Mouse (Mus musculus) stomach, embryonic 16.5 days (tissue): ENCODE results near the gene Hist1h3d. TPM values are rescaled to one million over a fixed set of nuclear protein-coding genes. Genes with fewer than 3 reads are reported as not detected.
A peak's percentile ranks its signal among the peaks of the same experiment; 100 is the strongest.
"Not testable (repeated sequence)": the region's sequence is repeated elsewhere in the genome, so short reads cannot be mapped to it uniquely, and the experiment has no call there.

Source experiments
- ATAC-seq: fragments of 200-750 bp; cut with Nextera tagmentation; 2 replicates; pipeline ENCODE4 v1.8.0; 2017; ENCODE audit warnings: moderate number of reproducible peaks, moderate TSS enrichment; ENCODE audit not compliant: insufficient read depth, low FRiP score
- H3K27ac ChIP-seq: fragments of 300-500 bp; sonication (generic); 2 replicates; pipeline ENCODE4 v1.5.1; 2014; ENCODE audit warnings: low read length
- H3K27me3 ChIP-seq: fragments of 300-500 bp; sonication (generic); 2 replicates; pipeline ENCODE4 v1.6.1; 2014; ENCODE audit warnings: low read length, control low read depth, mixed read lengths; ENCODE audit not compliant: control insufficient read depth, insufficient read depth
- H3K36me3 ChIP-seq: fragments of 300-500 bp; sonication (generic); 2 replicates; pipeline ENCODE4 v1.6.1; 2014; ENCODE audit warnings: low read length; ENCODE audit not compliant: control insufficient read depth, insufficient read depth
- H3K4me1 ChIP-seq: fragments of 300-500 bp; sonication (generic); 2 replicates; pipeline ENCODE4 v1.6.1; 2014; ENCODE audit warnings: low read length, control low read depth, mixed read lengths; ENCODE audit not compliant: control insufficient read depth, insufficient read depth
- H3K4me2 ChIP-seq: fragments of 300-500 bp; sonication (generic); 2 replicates; pipeline ENCODE4 v1.6.1; 2014; ENCODE audit warnings: low read depth, low read length, mixed read lengths
- H3K4me3 ChIP-seq: fragments of 300-500 bp; sonication (generic); replicated peaks from 2 replicates; pipeline ENCODE4 v1.5.1; 2014; ENCODE audit warnings: mild to moderate bottlenecking, low read length
- H3K9ac ChIP-seq: fragments of 300-500 bp; sonication (generic); 2 replicates; pipeline ENCODE4 v1.6.1; 2014; ENCODE audit warnings: low read length
- H3K9me3 ChIP-seq: fragments of 300-500 bp; sonication (generic); replicated peaks from 2 replicates; pipeline ENCODE4 v1.6.1; 2016; ENCODE audit warnings: low read length, control low read depth; ENCODE audit not compliant: control insufficient read depth
- WGBS: fragments of 180-500 bp; shearing (Covaris S2); extraction: QIAGEN DNeasy Blood & Tissue Kit; methylation state at CpG from one replicate; pipeline ENCODE4 v1.1.7; 2014; 5-methylcytosine and 5-hydroxymethylcytosine counted together
- polyA plus RNA-seq: library from polyadenylated mRNA; unstranded; fragments of >200 nt; fragmentation: Nextera tagmentation; extraction: Ambion mirVana; gene quantifications from 2 replicates; pipeline ENCODE4 v1.2.1, GENCODE M21; 2015

Gene Hist1h3d
- polyA plus RNA-seq, 1 experiment from 2014 or later = 6.3 TPM

DNA sequence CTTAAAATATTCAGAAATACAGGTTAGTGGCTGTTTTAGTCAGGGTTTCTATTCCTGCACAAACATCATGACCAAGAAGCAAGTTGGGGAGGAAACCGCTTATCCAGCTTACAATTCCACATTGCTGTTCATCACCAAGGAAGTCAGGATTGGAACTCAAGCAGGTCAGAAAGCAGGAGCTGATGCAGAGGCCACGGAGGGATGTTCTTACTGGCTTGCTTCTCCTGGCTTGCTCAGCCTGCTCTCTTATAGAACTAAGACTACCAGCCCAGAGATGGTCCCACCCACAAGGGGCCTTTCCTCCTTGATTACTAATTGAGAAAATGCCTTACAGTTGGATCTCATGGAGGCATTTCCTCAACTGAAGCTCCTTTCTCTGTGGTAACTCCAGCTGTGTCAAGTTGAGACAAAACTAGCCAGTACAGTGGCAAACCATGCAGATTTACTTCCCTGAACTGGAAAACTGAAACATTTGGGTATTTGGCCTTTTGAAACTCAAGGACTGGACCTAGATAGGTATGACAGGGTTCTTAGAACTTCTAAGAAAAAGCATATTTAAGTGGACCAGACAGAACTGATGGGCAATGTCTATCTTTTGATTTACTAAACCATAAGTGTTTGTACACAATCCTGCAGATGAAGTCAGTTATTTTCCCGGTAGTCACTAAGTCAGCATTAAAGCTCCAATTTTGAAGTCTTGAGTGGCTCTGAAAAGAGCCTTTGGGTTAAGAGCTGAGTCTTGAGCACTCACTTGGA, 33.2 kb upstream of the Hist1h3d start:
- Histone ChIP-seq H3K27ac (peak overlapping the region; percentile 87), H3K4me2 (peak overlapping the region; percentile 81), H3K9ac (peak overlapping the region; percentile 72), H3K4me3 (peak overlapping the region; percentile 55)
- not testable (repeated sequence) for H3K36me3 ChIP-seq, H3K9me3 ChIP-seq, H3K27me3 ChIP-seq, H3K4me1 ChIP-seq, ATAC-seq
- WGBS = 6% methylated on average over 3 of the region's 3 CpGs

DNA sequence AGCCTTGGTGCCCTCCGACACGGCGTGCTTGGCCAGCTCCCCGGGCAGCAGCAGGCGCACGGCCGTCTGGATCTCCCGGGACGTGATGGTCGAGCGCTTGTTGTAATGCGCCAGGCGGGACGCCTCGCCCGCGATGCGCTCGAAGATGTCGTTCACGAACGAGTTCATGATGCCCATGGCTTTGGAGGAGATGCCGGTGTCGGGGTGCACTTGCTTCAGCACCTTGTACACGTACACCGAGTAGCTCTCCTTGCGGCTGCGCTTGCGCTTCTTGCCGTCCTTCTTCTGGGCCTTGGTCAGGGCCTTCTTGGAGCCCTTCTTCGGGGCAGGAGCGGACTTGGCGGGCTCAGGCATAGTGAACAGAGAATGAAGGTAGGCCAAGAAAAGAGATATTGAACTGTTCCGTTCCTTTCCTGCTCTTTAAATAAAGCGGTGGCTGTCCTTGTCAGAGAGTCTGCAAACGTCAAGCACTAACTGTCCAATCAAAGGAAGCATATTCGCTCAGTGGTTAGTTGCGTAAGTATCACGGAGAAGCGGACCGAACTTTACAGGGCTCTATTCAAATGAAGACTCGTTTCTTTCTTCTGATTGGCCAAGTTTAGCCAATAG, 32.5 kb upstream of the Hist1h3d start, which contains the start of gene Hist1h2bh:
Gene Hist1h2bh, minus strand, starts transcription at position 394 of the 609 bp plus-strand sequence.
- peak within 1 kb of the TSS; percentile 94 for H3K27ac ChIP-seq
- under 1% methylated on average over 27 of the region's 42 CpGs for WGBS
- not testable (repeated sequence) for H3K4me1 ChIP-seq, H3K9me3 ChIP-seq, H3K27me3 ChIP-seq, H3K36me3 ChIP-seq
- H3K4me2 ChIP-seq = peak within 1 kb of the TSS; percentile 81
- H3K4me3 ChIP-seq = peak within 1 kb of the TSS; percentile 55
- peak; percentile 95 for ATAC-seq
- peak within 1 kb of the TSS; percentile 72 for H3K9ac ChIP-seq

DNA sequence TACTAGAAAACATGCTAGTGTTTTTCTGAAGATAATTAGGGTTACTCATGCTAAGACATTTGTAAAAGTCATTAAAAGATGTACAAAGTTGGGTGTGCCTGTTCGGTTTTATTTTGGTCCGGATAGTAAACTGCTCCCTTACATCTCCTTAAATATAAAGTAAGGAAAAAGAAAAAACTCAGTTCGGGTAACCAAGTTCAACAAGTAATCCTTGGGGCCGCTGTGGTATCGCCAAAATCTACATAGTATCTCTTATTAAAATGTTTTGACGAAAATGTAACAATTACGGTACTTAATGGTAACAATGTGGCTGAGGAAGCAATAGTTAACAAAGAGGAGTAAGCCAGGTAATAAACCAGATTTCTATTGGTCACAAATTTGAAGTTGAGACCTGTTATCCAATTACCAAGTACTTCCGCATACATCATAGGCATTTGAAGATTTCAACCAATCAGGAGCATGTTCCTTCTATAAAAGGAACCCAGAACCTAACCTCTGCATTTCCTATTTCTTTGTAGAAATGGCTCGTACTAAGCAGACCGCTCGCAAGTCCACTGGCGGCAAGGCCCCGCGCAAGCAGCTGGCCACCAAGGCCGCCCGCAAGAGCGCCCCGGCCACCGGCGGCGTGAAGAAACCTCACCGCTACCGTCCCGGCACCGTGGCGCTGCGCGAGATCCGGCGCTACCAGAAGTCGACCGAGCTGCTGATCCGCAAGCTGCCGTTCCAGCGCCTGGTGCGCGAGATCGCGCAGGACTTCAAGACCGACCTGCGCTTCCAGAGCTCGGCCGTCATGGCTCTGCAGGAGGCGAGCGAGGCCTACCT, 31.4 kb upstream of the Hist1h3d start, which contains the start of gene Hist1h3f:
Gene Hist1h3f, plus strand, starts transcription at position 88 of the 822 bp plus-strand sequence.
- no peaks in the 10 kb centered on the region for H3K9me3 ChIP-seq
- H3K36me3 ChIP-seq = no peaks in the 10 kb centered on the region
- H3K4me3 ChIP-seq = peak within 1 kb of the TSS; percentile 55
- H3K4me1 ChIP-seq = 0 out of 2 replicates have a peak, but pooled peaks cover 2% of the 10 kb centered on the region
- peak within 1 kb of the TSS; percentile 81 for H3K4me2 ChIP-seq
- under 1% methylated on average over 21 of the region's 45 CpGs for WGBS
- H3K27ac ChIP-seq = peak within 1 kb of the TSS; percentile 94
- ATAC-seq = peak; percentile 92
- peak within 1 kb of the TSS; percentile 72 for H3K9ac ChIP-seq
- H3K27me3 ChIP-seq = no peaks in the 10 kb centered on the region

DNA sequence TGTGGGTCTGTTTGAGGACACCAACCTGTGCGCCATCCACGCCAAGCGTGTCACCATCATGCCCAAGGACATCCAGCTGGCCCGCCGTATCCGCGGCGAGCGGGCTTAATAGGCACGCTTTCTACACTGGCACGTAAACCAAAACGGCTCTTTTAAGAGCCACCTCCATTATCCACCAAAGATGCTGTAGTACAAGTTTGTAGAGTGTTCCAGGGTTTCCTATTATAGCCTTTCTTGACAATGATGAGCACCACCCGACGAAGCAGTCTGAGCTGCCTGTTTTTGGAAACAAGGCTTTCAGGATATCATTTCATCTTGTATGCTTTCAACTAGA, 30.8 kb upstream of the Hist1h3d start:
- H3K9me3 ChIP-seq, H3K36me3 ChIP-seq, H3K4me1 ChIP-seq, H3K27me3 ChIP-seq: not testable (repeated sequence)
- Histone ChIP-seq H3K27ac (peak overlapping the region; percentile 60; the same call in 1 of the 2 replicates), H3K4me3 (peak overlapping the region; percentile 51), H3K4me2 (0 out of 2 replicates have a peak overlapping the region, but pooled peaks have one; percentile 35), H3K9ac (peak overlapping the region; percentile 55; the same call in 1 of the 2 replicates)
- 0 out of 2 replicates have a peak, but pooled peaks have one; percentile 3 for ATAC-seq
- 0% methylated on average over 11 of the region's 14 CpGs for WGBS

DNA sequence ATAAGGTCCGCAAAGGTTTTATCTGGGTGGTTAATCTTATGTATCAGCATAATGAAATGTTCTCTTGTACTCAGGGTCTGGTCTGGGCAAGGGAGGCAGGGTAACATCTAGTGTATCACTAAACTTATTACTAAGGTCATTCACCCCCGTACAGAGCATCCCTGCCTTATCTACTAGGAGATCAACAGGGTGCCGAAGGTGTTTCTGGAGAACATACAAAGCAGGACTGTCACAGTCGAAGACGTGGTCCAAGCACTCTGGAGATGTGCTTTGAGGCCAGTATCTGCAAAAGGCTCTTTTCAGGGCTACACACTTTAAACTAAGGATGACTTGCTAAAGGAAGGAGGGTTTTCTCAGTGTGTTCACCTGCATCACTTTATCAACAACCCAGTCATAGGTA, 28.9 kb upstream of the Hist1h3d start:
- H3K27me3 ChIP-seq = no peaks in the 10 kb centered on the region
- H3K4me3 ChIP-seq = no peak overlapping the region
- H3K36me3 ChIP-seq = no peaks in the 10 kb centered on the region
- ATAC-seq = no peak
- H3K27ac ChIP-seq = no peak overlapping the region
- no peak overlapping the region for H3K9ac ChIP-seq
- no peak overlapping the region for H3K4me2 ChIP-seq
- H3K9me3 ChIP-seq = no peaks in the 10 kb centered on the region
- 69% methylated on average over 5 of the region's 5 CpGs for WGBS
- 0 out of 2 replicates have a peak, but pooled peaks cover 7% of the 10 kb centered on the region for H3K4me1 ChIP-seq

DNA sequence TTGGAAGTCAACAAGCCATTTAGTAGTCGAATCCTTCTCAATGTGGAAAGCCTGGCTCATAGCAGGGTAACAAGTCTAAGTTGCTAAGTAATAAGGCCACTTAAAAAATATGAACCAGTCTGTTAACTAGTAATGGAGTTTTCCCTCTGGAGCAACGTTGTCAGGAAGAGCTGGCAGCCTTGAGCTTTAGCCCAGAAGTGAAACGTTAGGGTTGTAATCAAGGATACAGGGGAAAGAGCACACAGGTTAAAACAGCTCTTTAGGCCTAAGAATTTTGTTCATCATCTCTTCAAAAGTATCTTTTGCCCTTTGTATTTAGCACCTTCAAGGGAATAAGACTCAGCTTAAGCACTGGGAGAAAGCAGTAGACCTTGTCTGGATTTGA, 24.8 kb upstream of the Hist1h3d start:
- no peak for ATAC-seq
- WGBS = 6% methylated on average over 3 of the region's 3 CpGs
- H3K4me3 ChIP-seq = peak overlapping the region; percentile 50

DNA sequence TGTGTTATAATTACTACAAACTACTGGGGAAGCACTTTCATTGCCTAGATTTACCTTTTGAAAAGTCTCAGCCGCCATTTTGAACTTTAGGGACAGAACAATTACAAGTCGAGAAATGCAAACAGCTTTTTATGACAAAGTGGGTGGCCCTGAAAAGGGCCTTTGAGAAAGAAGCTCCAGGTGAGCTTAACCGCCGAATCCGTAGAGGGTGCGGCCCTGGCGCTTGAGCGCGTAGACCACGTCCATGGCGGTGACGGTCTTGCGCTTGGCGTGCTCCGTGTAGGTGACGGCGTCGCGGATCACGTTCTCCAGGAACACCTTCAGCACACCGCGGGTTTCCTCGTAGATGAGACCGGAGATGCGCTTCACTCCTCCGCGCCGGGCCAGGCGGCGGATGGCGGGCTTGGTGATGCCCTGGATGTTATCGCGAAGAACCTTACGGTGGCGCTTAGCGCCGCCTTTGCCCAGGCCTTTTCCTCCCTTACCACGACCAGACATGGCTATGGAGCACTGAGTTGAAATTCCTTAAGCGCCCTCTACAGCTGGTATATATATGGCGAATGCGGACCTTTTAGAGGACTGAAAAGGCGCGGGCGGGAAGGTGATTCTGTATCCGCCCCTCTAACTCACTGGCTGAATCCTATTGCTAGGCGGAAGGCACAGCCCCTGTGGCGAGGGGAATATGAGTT, 24.3 kb upstream of the Hist1h3d start, which contains the start of gene Hist1h4f:
Gene Hist1h4f, minus strand, starts transcription at position 503 of the 689 bp plus-strand sequence.
- Histone ChIP-seq H3K9ac (peak within 1 kb of the TSS; percentile 68), H3K4me3 (peak within 1 kb of the TSS; percentile 50), H3K4me2 (peak within 1 kb of the TSS; percentile 50), H3K27ac (peak within 1 kb of the TSS; percentile 91)
- H3K27me3 ChIP-seq, H3K4me1 ChIP-seq, H3K9me3 ChIP-seq, H3K36me3 ChIP-seq: not testable (repeated sequence)
- WGBS = 0% methylated on average over 46 of the region's 47 CpGs
- ATAC-seq = peak; percentile 86

More for the DNA sequence above, 24.8 kb upstream of the Hist1h3d start:
- Histone ChIP-seq H3K27ac (peak overlapping the region; percentile 91), H3K4me1 (0 out of 2 replicates have a peak, but pooled peaks cover 5% of the 10 kb centered on the region), H3K36me3 (no peaks in the 10 kb centered on the region), H3K9ac (peak overlapping the region; percentile 68), H3K9me3 (no peaks in the 10 kb centered on the region), H3K4me2 (peak overlapping the region; percentile 50), H3K27me3 (no peaks in the 10 kb centered on the region)
